Mouse (Mus musculus): ENCODE measurements around the gene Ust. TPM values are rescaled to one million over a fixed set of nuclear protein-coding genes. Genes with fewer than 3 reads are reported as not detected.

The Ust gene
- polyA plus RNA-seq, 1 experiment from 2014 or later = 10.7 TPM

GRCm38 (mm10) chr10:8415036-8415435, 103.6 kb downstream of the Ust start:
- Histone ChIP-seq H3K9ac (no peak overlapping the region), H3K36me3 (replicated peaks; ENCODE audit: control insufficient read depth, insufficient read depth) (no peaks in the 10 kb centered on the region), H3K4me3 (replicated peaks; ENCODE audit: low read length) (no peak overlapping the region), H3K9me3 (ENCODE audit: control insufficient read depth, low read length) (no peaks in the 10 kb centered on the region), H3K27ac (no peak overlapping the region), H3K27me3 (ENCODE audit: control insufficient read depth, insufficient read depth, low read length) (no peaks in the 10 kb centered on the region), H3K4me2 (replicated peaks) (no peak overlapping the region), H3K4me1 (replicated peaks; ENCODE audit: control insufficient read depth, insufficient read depth, low read length) (no peaks in the 10 kb centered on the region)
- 93% methylated on average over 7 of the region's 7 CpGs for WGBS
- ATAC-seq (ENCODE audit: low FRiP score) = no peak
- DNase-seq (ENCODE audit: low spot score) = no peak

GRCm38 (mm10) chr10:8405141-8405540, 113.5 kb downstream of the Ust start:
- no peak overlapping the region for H3K4me2 ChIP-seq (replicated peaks)
- ATAC-seq (ENCODE audit: low FRiP score) (no peak), DNase-seq (ENCODE audit: low spot score) (no peak)
- no peaks in the 10 kb centered on the region for H3K27me3 ChIP-seq (ENCODE audit: control insufficient read depth, insufficient read depth, low read length)
- H3K27ac ChIP-seq = no peak overlapping the region
- no peak overlapping the region for H3K9ac ChIP-seq
- H3K9me3 ChIP-seq (ENCODE audit: control insufficient read depth, low read length) = no peaks in the 10 kb centered on the region
- H3K4me3 ChIP-seq (replicated peaks; ENCODE audit: low read length) = no peak overlapping the region
- WGBS = 88% methylated on average over 4 of the region's 4 CpGs
- no peaks in the 10 kb centered on the region for H3K4me1 ChIP-seq (replicated peaks; ENCODE audit: control insufficient read depth, insufficient read depth, low read length)
- no peaks in the 10 kb centered on the region for H3K36me3 ChIP-seq (replicated peaks; ENCODE audit: control insufficient read depth, insufficient read depth)

GRCm38 (mm10) chr10:8392226-8392625, 126.4 kb downstream of the Ust start:
- 93% methylated on average over 2 of the region's 2 CpGs for WGBS
- Histone ChIP-seq H3K4me1 (replicated peaks; ENCODE audit: control insufficient read depth, insufficient read depth, low read length) (no peaks in the 10 kb centered on the region), H3K4me3 (replicated peaks; ENCODE audit: low read length) (no peak overlapping the region), H3K9ac (no peak overlapping the region), H3K27me3 (ENCODE audit: control insufficient read depth, insufficient read depth, low read length) (no peaks in the 10 kb centered on the region), H3K27ac (no peak overlapping the region), H3K36me3 (replicated peaks; ENCODE audit: control insufficient read depth, insufficient read depth) (no peaks in the 10 kb centered on the region), H3K9me3 (ENCODE audit: control insufficient read depth, low read length) (no peaks in the 10 kb centered on the region), H3K4me2 (replicated peaks) (no peak overlapping the region)
- ATAC-seq (ENCODE audit: low FRiP score) (no peak), DNase-seq (ENCODE audit: low spot score) (no peak)

- Histone ChIP-seq H3K9me3 (ENCODE audit: control insufficient read depth, low read length) (no peaks in the 10 kb centered on the region), H3K4me2 (replicated peaks) (no peak overlapping the region), H3K27ac (no peak overlapping the region), H3K4me1 (replicated peaks; ENCODE audit: control insufficient read depth, insufficient read depth, low read length) (no peaks in the 10 kb centered on the region), H3K9ac (no peak overlapping the region), H3K4me3 (replicated peaks; ENCODE audit: low read length) (no peak overlapping the region), H3K36me3 (replicated peaks; ENCODE audit: control insufficient read depth, insufficient read depth) (no peaks in the 10 kb centered on the region), H3K27me3 (ENCODE audit: control insufficient read depth, insufficient read depth, low read length) (no peaks in the 10 kb centered on the region)
- 41% methylated on average over 4 of the region's 4 CpGs for WGBS
- ATAC-seq (ENCODE audit: low FRiP score) (no peak), DNase-seq (ENCODE audit: low spot score) (peak; percentile 42)
Measured at GRCm38 (mm10) chr10:8391264-8391748, 127.3 kb downstream of the Ust start.

- H3K27ac ChIP-seq = no peak overlapping the region
- no peaks in the 10 kb centered on the region for H3K4me1 ChIP-seq (replicated peaks; ENCODE audit: control insufficient read depth, insufficient read depth, low read length)
- H3K4me3 ChIP-seq (replicated peaks; ENCODE audit: low read length) = no peak overlapping the region
- H3K27me3 ChIP-seq (ENCODE audit: control insufficient read depth, insufficient read depth, low read length) = no peaks in the 10 kb centered on the region
- H3K36me3 ChIP-seq (replicated peaks; ENCODE audit: control insufficient read depth, insufficient read depth) = no peaks in the 10 kb centered on the region
- H3K9ac ChIP-seq = no peak overlapping the region
- no peak overlapping the region for H3K4me2 ChIP-seq (replicated peaks)
- no peak for DNase-seq (ENCODE audit: low spot score)
- WGBS = 70% methylated on average over 7 of the region's 7 CpGs
- ATAC-seq (ENCODE audit: low FRiP score) = no peak
- H3K9me3 ChIP-seq (ENCODE audit: control insufficient read depth, low read length) = no peaks in the 10 kb centered on the region
Measured at GRCm38 (mm10) chr10:8388239-8388638, 130.4 kb downstream of the Ust start.

GRCm38 (mm10) chr10:8369894-8370500, 148.6 kb downstream of the Ust start:
- Histone ChIP-seq H3K27ac (no peak overlapping the region), H3K36me3 (replicated peaks; ENCODE audit: control insufficient read depth, insufficient read depth) (no peaks in the 10 kb centered on the region), H3K4me3 (replicated peaks; ENCODE audit: low read length) (no peak overlapping the region), H3K4me2 (replicated peaks) (no peak overlapping the region), H3K9me3 (ENCODE audit: control insufficient read depth, low read length) (no peaks in the 10 kb centered on the region), H3K27me3 (ENCODE audit: control insufficient read depth, insufficient read depth, low read length) (no peaks in the 10 kb centered on the region), H3K4me1 (replicated peaks; ENCODE audit: control insufficient read depth, insufficient read depth, low read length) (no peaks in the 10 kb centered on the region), H3K9ac (no peak overlapping the region)
- 78% methylated on average over 10 of the region's 10 CpGs for WGBS
- ATAC-seq (ENCODE audit: low FRiP score) (no peak), DNase-seq (ENCODE audit: low spot score) (no peak)

GRCm38 (mm10) chr10:8365816-8366215, 152.8 kb downstream of the Ust start:
- DNase-seq (ENCODE audit: low spot score) = no peak
- Histone ChIP-seq H3K9me3 (ENCODE audit: control insufficient read depth, low read length) (no peaks in the 10 kb centered on the region), H3K4me3 (replicated peaks; ENCODE audit: low read length) (no peak overlapping the region), H3K36me3 (replicated peaks; ENCODE audit: control insufficient read depth, insufficient read depth) (no peaks in the 10 kb centered on the region), H3K27ac (no peak overlapping the region), H3K4me1 (replicated peaks; ENCODE audit: control insufficient read depth, insufficient read depth, low read length) (no peaks in the 10 kb centered on the region), H3K9ac (no peak overlapping the region), H3K27me3 (ENCODE audit: control insufficient read depth, insufficient read depth, low read length) (no peaks in the 10 kb centered on the region), H3K4me2 (replicated peaks) (no peak overlapping the region)
- no peak for ATAC-seq (ENCODE audit: low FRiP score)
- 30% methylated on average over 1 of the region's 1 CpGs for WGBS

GRCm38 (mm10) chr10:8364182-8364581, 154.4 kb downstream of the Ust start:
- no peak overlapping the region for H3K4me2 ChIP-seq (replicated peaks)
- H3K4me1 ChIP-seq (replicated peaks; ENCODE audit: control insufficient read depth, insufficient read depth, low read length) = no peaks in the 10 kb centered on the region
- H3K4me3 ChIP-seq (replicated peaks; ENCODE audit: low read length) = no peak overlapping the region
- DNase-seq (ENCODE audit: low spot score) (no peak), ATAC-seq (ENCODE audit: low FRiP score) (no peak)
- WGBS = 34% methylated on average over 3 of the region's 3 CpGs
- H3K27me3 ChIP-seq (ENCODE audit: control insufficient read depth, insufficient read depth, low read length) = no peaks in the 10 kb centered on the region
- H3K9me3 ChIP-seq (ENCODE audit: control insufficient read depth, low read length) = no peaks in the 10 kb centered on the region
- H3K9ac ChIP-seq = no peak overlapping the region
- no peaks in the 10 kb centered on the region for H3K36me3 ChIP-seq (replicated peaks; ENCODE audit: control insufficient read depth, insufficient read depth)
- H3K27ac ChIP-seq = no peak overlapping the region

GRCm38 (mm10) chr10:8363281-8363680, 155.3 kb downstream of the Ust start:
- ATAC-seq (ENCODE audit: low FRiP score) (no peak), DNase-seq (ENCODE audit: low spot score) (no peak)
- no peak overlapping the region for H3K9ac ChIP-seq
- H3K4me2 ChIP-seq (replicated peaks) = no peak overlapping the region
- no peaks in the 10 kb centered on the region for H3K27me3 ChIP-seq (ENCODE audit: control insufficient read depth, insufficient read depth, low read length)
- H3K9me3 ChIP-seq (ENCODE audit: control insufficient read depth, low read length) = no peaks in the 10 kb centered on the region
- no peak overlapping the region for H3K27ac ChIP-seq
- no peak overlapping the region for H3K4me3 ChIP-seq (replicated peaks; ENCODE audit: low read length)
- H3K4me1 ChIP-seq (replicated peaks; ENCODE audit: control insufficient read depth, insufficient read depth, low read length) = no peaks in the 10 kb centered on the region
- H3K36me3 ChIP-seq (replicated peaks; ENCODE audit: control insufficient read depth, insufficient read depth) = no peaks in the 10 kb centered on the region
- 31% methylated on average over 8 of the region's 8 CpGs for WGBS

Measured in hindbrain, embryonic 14.5 days (tissue).